Mouse (Mus musculus) inflammation-experienced regulatory T-cells, adult 6 months (primary cell): Measurements from ENCODE around the gene Ccdc142. TPM values are rescaled to one million over a fixed set of nuclear protein-coding genes. Genes with fewer than 3 reads are reported as not detected.
A peak's percentile ranks its signal among the peaks of the same experiment; 100 is the strongest.

ENCODE experiments used
- ATAC-seq: one replicate; pipeline ENCODE4 v1.8.0; 2017
- polyA plus RNA-seq, 3 experiments: library from polyadenylated mRNA; unstranded; fragments of 100-300 nt; shearing (Covaris generic); gene quantifications; one replicate each; pipeline ENCODE4 v1.2.1; 2017

Gene Ccdc142
- polyA plus RNA-seq, 3 experiments from 2014 or later, result 0.79 to 3.2 TPM; not detected in 1

GRCm38 (mm10) chr6:83141636-83142035 lies 40.2 kb downstream of the Ccdc142 start:
- ATAC-seq, result no peak

GRCm38 (mm10) chr6:83142211-83142731 lies 40.9 kb downstream of the Ccdc142 start:
- ATAC-seq, result no peak

GRCm38 (mm10) chr6:83142886-83143285 lies 41.5 kb downstream of the Ccdc142 start:
- ATAC-seq, result no peak

DNA sequence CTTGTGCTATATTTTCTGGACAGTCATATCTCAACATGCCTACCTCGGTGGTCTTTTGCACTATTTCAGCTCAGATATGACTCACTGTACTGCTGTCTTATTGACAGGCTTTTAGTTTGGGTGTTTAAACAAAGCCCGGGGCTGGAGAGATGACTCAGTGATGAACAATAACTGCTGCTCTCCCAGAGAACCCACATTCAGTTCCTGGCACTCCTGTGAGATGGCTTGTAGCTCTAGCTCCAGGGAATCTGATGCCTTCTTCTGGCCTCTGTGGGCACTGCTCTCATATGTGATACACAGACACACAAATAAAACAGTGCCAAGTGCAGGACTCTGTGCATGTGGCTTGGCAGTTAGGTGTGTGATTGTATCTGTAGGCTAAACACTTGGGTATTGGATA lies 43.8 kb downstream of the Ccdc142 start:
- no peak for ATAC-seq

DNA sequence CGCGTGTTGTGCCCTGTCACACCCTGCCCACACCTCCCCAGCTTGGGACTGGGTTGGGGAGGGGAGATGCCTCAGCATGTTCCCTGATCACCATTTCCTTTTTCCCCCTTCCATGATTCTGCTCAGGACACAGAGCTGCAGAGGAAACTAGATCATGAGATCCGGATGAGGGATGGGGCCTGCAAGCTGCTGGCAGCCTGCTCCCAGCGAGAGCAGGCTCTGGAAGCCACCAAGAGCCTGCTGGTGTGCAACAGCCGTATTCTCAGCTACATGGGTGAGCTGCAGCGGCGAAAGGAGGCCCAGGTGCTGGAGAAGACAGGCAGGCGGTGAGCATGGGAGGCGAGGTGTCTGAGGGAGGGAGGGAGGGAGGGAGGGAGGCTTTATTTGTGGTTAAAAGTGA lies 44.4 kb downstream of the Ccdc142 start:
- no peak for ATAC-seq

DNA sequence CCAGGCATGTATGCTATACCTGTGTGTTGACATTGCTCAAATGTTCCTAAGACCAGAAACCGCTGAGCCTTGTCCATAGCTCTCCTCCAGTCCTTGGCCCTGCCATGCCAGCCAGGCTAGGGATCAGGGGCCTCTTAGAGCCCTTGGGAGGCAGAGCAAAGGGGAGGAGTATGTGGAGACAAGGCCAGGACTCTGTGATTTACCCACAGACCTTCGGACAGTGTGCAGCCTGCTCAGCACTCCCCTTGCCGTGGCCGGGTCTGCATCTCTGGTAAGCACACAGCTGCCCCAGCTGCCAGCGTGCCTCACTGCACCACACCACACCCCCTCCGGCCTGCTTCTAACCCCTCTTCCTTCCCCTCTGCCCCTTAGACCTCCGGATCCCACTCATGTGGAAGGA lies 45.9 kb downstream of the Ccdc142 start:
- ATAC-seq, result no peak

DNA sequence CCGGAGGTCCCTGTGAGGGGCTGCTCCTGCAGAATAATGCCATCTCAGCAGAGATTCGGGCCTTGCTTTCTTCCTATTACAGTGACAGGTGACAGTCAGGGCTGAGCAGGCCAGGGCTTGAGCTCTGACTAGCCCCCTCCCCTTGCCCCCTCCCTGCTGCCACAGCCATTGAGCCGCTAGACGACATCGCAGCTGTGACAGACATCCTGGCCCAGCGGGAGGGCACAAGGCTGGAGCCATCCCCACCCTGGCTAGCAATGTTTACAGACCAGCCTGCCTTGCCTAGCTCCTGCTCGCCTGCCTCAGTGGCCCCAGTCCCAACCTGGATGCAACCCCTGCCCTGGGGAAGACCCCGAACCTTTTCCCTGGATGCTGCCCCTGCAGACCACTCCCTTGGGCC lies 50.3 kb downstream of the Ccdc142 start:
- no peak for ATAC-seq

DNA sequence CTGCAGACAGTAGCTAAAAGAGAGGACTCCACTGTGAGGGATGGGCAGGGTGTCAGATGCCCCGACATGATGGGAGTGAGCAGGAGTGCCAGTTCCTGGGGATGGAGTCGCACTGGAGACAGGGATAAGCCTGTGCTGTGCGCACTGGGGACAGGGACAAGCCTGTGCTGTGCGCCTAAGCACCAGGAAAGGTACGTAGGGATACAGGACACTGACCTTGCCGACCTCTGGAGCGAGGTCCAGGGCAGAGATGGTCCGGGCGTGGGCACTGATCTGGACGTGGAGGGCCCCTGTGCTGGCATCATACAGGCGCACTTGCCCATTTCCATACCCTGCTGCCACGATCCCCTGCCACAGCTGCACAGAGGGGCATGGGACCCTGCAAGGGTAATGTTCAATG lies 51.6 kb downstream of the Ccdc142 start:
- no peak for ATAC-seq

DNA sequence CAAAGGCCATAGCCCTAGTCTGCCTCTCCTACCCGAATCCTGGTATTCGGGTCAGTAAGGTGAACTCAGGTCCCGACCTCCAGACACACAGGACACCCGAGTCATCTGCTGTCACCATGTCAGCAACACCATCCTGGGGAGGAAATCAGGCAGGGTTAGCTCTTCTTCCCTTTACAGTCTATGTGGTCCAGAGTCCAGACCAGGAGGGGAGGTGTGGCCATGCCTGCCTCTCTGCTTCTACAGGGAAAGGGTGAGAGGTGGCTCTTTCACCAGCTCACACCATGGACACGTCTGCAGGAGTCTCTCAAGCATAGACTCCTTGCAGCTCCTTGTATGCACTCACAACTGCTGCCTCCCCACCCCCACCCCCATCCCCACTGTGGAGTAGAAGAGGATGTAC lies 52.1 kb downstream of the Ccdc142 start:
- no peak for ATAC-seq

DNA sequence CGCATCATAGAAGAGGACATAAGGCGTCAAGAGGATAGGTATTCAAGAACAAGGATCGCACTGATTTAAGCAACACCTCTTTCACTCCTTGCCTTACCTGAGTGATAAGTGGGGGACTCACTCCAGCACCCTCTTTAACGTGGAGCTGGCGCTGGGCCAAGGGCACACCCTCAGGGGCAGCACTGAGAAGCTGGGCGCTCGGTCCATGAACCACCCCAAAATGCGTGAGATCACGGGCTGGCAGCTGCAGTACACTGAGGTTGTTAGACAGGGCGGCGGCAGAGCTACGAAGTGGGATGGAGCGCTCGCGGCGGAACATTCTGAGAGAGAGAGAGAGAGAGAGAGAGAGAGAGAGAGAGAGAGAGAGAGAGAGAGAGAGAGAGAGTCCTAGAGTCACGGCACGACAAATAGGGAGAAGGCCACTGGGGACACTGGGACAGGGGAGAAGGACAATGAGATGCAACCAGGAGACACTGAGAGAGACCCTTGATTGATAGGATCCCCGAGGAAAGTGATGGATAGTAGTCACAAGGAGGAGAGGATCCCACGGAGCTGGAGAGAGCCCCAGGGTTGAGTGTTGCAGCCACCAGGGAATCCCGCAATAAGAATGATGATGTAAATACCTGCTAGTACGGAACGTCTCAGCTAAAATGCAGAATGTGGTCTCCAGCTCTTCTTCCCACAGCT lies 54.3 kb downstream of the Ccdc142 start:
- ATAC-seq, result peak; percentile 19

- ATAC-seq, result peak; percentile 64
Observed at GRCm38 (mm10) chr6:83156259-83156684, 54.9 kb downstream of the Ccdc142 start, which contains the start of the genes Wdr54 and 1700003E16Rik. Wdr54 (minus strand) TSS chr6:83156397. 1700003E16Rik (plus strand) TSS chr6:83156404.

Other genes starting within 250 kb of the Ccdc142 start
- gene Sema4f, start 161.8 kb upstream of the Ccdc142 start, polyA plus RNA-seq, result 1 to 10 TPM; 2.4 to 3.6 (median 3.1) TPM
- gene M1ap, start 154.7 kb upstream of the Ccdc142 start, polyA plus RNA-seq, result 1 to 10 TPM in 1 of 3 experiments, under 1 TPM in 1, not detected in 1; 0.17 to 1.8 TPM
- 10 to 100 TPM; 23.6 to 36.1 (median 30.4) TPM for gene Dok1, start 68.1 kb upstream of the Ccdc142 start, polyA plus RNA-seq
- not detected for gene Loxl3, start 67.4 kb upstream of the Ccdc142 start, polyA plus RNA-seq
- 100 to 1,000 TPM; 423 to 474 (median 448) TPM for gene Aup1, start 47.1 kb upstream of the Ccdc142 start, polyA plus RNA-seq
- gene Htra2, start 46.3 kb upstream of the Ccdc142 start, polyA plus RNA-seq, result 10 to 100 TPM; 23.5 to 29.2 (median 28.4) TPM
- gene Dqx1, start 43.8 kb upstream of the Ccdc142 start, polyA plus RNA-seq, result 1 to 10 TPM; 2.1 to 2.7 (median 2.7) TPM
- not detected for gene Tlx2, start 31.3 kb upstream of the Ccdc142 start, polyA plus RNA-seq
- 10 to 100 TPM; 37.0 to 49.3 (median 49.1) TPM for gene Pcgf1, start 23.7 kb upstream of the Ccdc142 start, polyA plus RNA-seq
- not detected for gene Lbx2, start 15.2 kb upstream of the Ccdc142 start, polyA plus RNA-seq
- 1 to 10 TPM in 2 of 3 experiments, under 1 TPM in 1; 0.82 to 1.1 (median 1.1) TPM for gene Gm42688, start within 50 bp of the Ccdc142 start, polyA plus RNA-seq
- 10 to 100 TPM; 60.0 to 78.3 (median 66.2) TPM for gene Mrpl53, start 7.4 kb downstream of the Ccdc142 start, polyA plus RNA-seq
- gene Mogs, start 13.9 kb downstream of the Ccdc142 start, polyA plus RNA-seq, result 10 to 100 TPM in 2 of 3 experiments, 1 to 10 TPM in 1; 7.7 to 13.3 (median 12.9) TPM
- 10 to 100 TPM; 25.1 to 28.9 (median 28.3) TPM for gene Wbp1, start 20.0 kb downstream of the Ccdc142 start, polyA plus RNA-seq
- gene Ino80b, start 23.8 kb downstream of the Ccdc142 start, polyA plus RNA-seq, result 1 to 10 TPM in 2 of 3 experiments, not detected in 1; 1.0 to 2.8 TPM
- 1 to 10 TPM in 1 of 3 experiments, not detected in 2; 3.7 TPM for gene Rtkn, start 33.9 kb downstream of the Ccdc142 start, polyA plus RNA-seq
- under 1 TPM in 2 of 3 experiments, not detected in 1; 0.19 to 0.48 TPM for gene Wdr54, start 54.8 kb downstream of the Ccdc142 start, polyA plus RNA-seq
- gene 1700003E16Rik, start 54.8 kb downstream of the Ccdc142 start, polyA plus RNA-seq, result not detected
- gene Dctn1, start 64.3 kb downstream of the Ccdc142 start, polyA plus RNA-seq, result 10 to 100 TPM; 15.5 to 21.0 (median 16.1) TPM
- under 1 TPM in 2 of 3 experiments, not detected in 1; 0.49 to 0.59 TPM for gene Slc4a5, start 118.2 kb downstream of the Ccdc142 start, polyA plus RNA-seq
- gene Mthfd2, start 224.3 kb downstream of the Ccdc142 start, polyA plus RNA-seq, result 100 to 1,000 TPM; 129 to 140 (median 134) TPM
- gene Mob1a, start 224.4 kb downstream of the Ccdc142 start, polyA plus RNA-seq, result 10 to 100 TPM; 57.7 to 67.7 (median 63.5) TPM
- gene Bola3, start 247.5 kb downstream of the Ccdc142 start, polyA plus RNA-seq, result 10 to 100 TPM; 59.4 to 85.5 (median 73.8) TPM